Mouse (Mus musculus) regulatory T cell (primary cell): ENCODE measurements around the gene Rbm25.

Experiments
- in situ Hi-C: fragments of 300-600 bp; cut with MboI, MseI; formaldehyde crosslinking; loops from one replicate; pipeline ENCODE4 v1.15.1; 2025; ENCODE audit warnings: high pct_unique_total_duplicates

Rbm25 gene

DNA sequence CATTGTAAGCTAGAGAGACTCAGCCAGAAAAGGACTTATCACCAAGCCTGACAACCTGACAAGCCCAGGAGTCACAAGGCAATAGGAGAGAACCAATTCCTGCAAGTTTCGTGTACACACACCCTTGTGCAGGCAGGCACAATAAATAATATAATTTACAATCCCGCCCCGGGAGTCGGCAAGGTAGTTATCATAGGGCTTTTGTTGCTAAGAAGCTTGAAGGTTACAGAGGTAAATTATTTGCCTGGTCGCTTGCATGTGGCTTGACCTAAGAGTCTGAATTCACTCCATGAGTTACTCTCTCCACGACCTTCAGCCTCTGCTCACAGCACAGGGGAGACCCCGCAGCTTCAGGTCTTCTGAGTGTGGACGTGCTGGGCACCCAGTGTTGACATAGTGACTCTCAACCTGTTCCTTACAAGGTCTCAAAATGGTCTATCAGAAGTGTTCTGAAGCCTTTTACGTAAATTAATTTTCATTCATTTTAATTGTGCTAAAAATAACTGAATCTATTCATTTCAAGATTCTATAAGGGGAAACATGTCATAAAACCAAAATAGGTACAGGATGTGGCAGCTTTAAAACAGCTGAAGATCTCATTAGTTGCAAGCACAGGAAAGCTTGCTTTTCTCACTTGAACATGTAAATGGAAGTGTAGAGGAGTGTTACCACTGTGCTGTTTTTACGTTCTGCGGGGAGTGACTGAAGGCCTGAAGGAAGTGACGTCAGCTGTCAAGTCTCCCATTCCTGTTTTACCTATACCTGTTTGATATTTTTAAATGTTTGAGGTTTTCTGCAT lies 95.7 kb downstream of the Rbm25 start:
- in situ Hi-C loops, result no loop called here

DNA sequence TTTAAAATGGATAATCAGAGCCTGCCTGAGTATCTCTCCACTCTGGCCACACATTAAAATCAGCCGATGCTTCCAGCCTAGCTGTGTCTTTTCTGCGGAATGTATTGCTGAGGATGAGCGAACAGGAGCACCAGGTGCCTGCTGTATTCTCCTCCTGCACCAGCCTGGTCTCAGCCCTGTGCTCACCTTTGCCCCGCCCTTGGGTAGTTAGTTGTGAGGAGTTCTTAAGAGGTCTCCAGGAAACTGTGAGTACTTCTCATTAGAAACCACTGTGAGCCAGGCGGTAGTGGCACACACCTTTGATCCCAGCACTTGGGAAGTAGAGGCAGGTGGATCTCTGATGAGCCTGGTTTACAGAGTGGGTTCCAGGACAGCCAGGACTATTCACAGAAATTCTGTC lies 101.2 kb downstream of the Rbm25 start:
- in situ Hi-C loops, result no loop called here
